Mouse (Mus musculus) activated CD4-positive, CD25-positive, alpha-beta regulatory T cell, adult 4 months (primary cell): ENCODE data around the gene Acer1. TPM values are rescaled to one million over a fixed set of nuclear protein-coding genes. Genes with fewer than 3 reads are reported as not detected.
"Not testable (repeated sequence)": the region's sequence is repeated elsewhere in the genome, so short reads cannot be mapped to it uniquely, and the experiment has no call there.

Experiments used
- ATAC-seq: one replicate; pipeline ENCODE4 v1.8.0; 2017
- polyA plus RNA-seq, 2 experiments: library from polyadenylated mRNA; unstranded; fragments of 100-300 nt; shearing (Covaris generic); gene quantifications; one replicate each; pipeline ENCODE4 v1.2.1; 2017

The Acer1 gene
- polyA plus RNA-seq, 2 experiments from 2014 or later, result not detected

DNA sequence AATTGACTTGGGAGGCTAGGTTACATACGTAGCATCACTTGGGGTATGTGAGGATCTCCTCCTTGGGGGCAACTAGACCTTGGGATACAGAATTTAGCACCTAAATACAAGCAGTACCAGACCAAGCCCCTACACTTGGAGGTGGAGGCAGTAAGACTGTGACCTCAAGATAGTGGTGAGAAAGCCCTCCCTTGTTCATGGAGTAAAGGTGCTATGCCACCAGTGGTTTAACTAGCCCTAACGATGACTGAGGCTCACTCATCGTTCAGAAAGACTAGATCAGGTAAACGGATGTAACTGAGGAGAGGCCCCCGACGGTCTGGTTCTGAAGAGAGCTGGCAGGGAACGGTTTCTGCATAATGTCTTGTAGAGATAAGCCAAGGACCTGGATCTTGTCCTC lies 45.2 kb downstream of the Acer1 start:
- ATAC-seq, result no peak

GRCm38 (mm10) chr17:56935363-56936131 lies 46.4 kb downstream of the Acer1 start, which contains the start of gene Mllt1:
Gene Mllt1, minus strand, starts transcription at chr17:56935415.
- peak; percentile 97 for ATAC-seq

DNA sequence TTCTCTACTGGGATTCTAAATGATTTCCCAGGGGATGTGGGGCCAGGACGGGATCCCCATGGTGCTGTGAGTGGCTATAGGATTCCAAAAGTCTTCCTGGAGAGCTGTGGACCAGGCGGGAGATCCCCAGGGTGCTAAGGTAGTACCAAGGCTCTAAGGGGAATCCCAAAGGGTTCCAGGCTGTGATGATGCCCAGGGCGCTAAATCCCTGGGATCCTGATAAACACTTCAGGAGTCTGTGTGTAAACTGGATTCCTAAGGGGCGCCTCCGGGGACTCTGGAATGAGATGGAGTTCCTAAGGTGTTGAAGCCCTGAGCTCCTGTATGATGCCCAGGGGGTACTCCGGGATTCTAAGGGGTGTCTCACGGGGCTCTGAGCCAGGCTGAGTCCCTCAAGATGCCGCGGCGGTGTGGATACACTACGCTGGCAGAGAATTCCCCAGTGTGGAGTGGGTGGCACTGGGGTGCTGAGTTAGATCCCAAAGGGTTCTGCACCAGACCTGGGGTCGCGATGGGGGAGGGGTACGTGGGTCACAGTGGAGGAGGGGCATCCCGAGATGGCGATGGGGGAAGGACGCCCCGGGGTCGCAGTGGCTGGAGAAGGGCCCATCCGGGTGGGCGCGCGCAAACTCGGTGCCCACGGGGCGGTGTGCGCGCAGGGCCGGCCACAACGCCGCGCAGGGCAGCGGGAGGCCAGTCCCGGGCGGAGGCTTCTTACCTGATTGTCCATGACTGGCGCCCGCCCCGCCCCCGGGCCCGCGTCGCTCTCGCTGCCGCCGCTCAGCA lies 47.2 kb downstream of the Acer1 start:
- no peak for ATAC-seq

DNA sequence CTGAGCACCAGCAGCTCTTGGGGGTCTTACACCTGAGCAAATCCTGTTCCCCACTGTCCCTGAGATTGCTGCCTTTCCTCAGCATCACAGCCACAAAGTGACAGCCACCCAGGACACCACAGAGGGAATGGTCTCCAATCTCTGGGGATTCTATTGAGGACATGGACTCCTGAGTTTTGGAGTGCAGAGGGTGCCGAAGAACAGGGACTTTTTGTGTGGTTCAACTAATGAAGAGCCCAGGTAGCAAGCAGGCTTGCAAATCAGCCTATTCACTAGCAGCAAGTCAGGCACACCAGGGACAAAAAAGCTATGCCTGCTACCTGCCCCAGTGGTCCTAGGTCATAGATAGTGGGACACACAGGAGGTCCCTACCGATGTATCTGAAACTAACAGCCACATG lies 48.5 kb downstream of the Acer1 start:
- no peak for ATAC-seq

- no peak for ATAC-seq
Measured at GRCm38 (mm10) chr17:56930026-56930425, 51.9 kb downstream of the Acer1 start.

- ATAC-seq, result no peak
Measured at GRCm38 (mm10) chr17:56929530-56929929, 52.4 kb downstream of the Acer1 start.

DNA sequence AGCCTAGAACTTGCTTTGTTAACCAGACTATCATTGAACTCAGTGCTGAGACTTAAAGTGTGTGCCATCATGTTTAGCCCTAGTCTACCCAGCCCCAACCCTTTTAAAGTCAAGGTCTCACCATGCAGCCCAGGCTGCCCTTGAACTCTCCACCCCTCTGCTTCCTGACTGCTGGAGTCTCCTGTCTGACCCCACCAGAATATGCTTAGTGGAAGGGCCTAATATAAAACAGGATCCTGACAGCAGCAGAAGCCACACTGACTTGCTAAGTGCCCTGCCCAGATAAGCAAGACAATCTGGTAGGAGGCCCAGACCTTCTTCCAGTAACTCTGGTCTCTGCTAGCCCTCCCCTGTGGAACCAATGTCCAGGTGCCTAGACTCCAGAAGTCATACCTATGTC lies 52.8 kb downstream of the Acer1 start:
- no peak for ATAC-seq

DNA sequence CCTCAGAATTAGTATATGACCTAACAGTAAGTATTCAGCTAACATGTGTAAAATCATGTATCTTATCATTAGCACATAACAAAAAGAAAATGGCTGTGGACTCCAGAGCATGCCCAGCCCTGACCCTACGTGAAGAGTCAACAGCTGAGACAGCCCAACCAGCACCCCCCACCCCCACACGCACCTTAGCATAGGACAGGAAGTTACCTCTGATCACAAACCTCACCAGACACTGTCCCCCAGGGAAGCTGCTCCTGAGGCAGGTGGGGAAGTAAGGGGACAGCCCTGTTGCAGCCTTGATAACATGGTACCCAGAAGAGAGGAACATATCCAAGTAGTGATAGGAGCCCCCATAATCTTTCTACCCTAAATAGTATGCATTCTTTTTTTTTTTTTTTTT lies 55.9 kb downstream of the Acer1 start:
- ATAC-seq, result peak; percentile 85

DNA sequence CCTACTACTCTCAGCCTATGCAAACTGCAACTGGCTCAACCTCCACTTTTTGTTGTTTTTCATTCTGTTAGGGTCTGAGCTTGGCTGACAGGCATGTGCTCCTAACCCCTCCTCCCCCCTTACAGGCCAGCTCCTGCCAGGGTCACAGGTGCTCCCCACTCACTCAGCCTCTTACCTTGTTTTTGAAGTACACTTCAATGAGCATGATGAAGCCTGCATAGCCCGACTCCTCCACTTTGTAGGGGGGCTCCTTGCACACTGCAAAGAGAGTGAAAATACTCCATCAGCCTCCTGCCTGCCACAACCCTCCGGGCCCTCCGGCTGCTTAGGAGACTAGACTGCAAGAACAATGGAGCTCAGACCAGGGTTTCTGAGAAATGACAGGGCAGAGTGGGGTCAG lies 62.2 kb downstream of the Acer1 start:
- ATAC-seq, result no peak

- no peak for ATAC-seq
Measured at GRCm38 (mm10) chr17:56917166-56917565, 64.8 kb downstream of the Acer1 start.

GRCm38 (mm10) chr17:56913444-56913843 lies 68.5 kb downstream of the Acer1 start:
- ATAC-seq, result peak; percentile 75

GRCm38 (mm10) chr17:56913023-56913422 lies 68.9 kb downstream of the Acer1 start:
- peak; percentile 31 for ATAC-seq

- ATAC-seq, result not testable (repeated sequence)
Measured at GRCm38 (mm10) chr17:56909764-56910163, 72.2 kb downstream of the Acer1 start.

- ATAC-seq, result no peak
Measured at GRCm38 (mm10) chr17:56907887-56908286, 74.0 kb downstream of the Acer1 start.

- no peak for ATAC-seq
Measured at GRCm38 (mm10) chr17:56907096-56907495, 74.8 kb downstream of the Acer1 start.

- ATAC-seq, result no peak
Measured at GRCm38 (mm10) chr17:56906166-56906565, 75.8 kb downstream of the Acer1 start.

Other genes starting within 250 kb of the Acer1 start
- not detected for gene Nrtn, start 224.6 kb downstream of the Acer1 start, polyA plus RNA-seq
- gene Dus3l, start 217.4 kb downstream of the Acer1 start, polyA plus RNA-seq, result 10 to 100 TPM; 24.3 to 32.7 TPM
- under 1 TPM; 0.33 to 0.74 TPM for gene Prr22, start 211.9 kb downstream of the Acer1 start, polyA plus RNA-seq
- gene Rfx2, start 151.1 kb downstream of the Acer1 start, polyA plus RNA-seq, result 1 to 10 TPM; 1.4 to 1.9 TPM
- under 1 TPM in 1 of 2 experiments, not detected in 1; 0.21 TPM for gene Acsbg2, start 107.7 kb downstream of the Acer1 start, polyA plus RNA-seq
- gene 1700061G19Rik, start 106.6 kb downstream of the Acer1 start, polyA plus RNA-seq, result under 1 TPM; 0.28 to 0.37 TPM
- 1 to 10 TPM; 4.6 to 6.4 TPM for gene Mllt1, start 46.7 kb downstream of the Acer1 start, polyA plus RNA-seq
- gene Clpp, start 8.2 kb upstream of the Acer1 start, polyA plus RNA-seq, result 10 to 100 TPM; 79.3 to 85.4 TPM
- 10 to 100 TPM; 22.6 to 26.9 TPM for gene Alkbh7, start 15.2 kb upstream of the Acer1 start, polyA plus RNA-seq
- not detected for gene Pspn, start 17.9 kb upstream of the Acer1 start, polyA plus RNA-seq
- gene Gtf2f1, start 29.2 kb upstream of the Acer1 start, polyA plus RNA-seq, result 10 to 100 TPM; 63.3 to 89.3 TPM
- gene Gm17949, start 29.3 kb upstream of the Acer1 start, polyA plus RNA-seq, result under 1 TPM in 1 of 2 experiments, not detected in 1; 0.57 TPM
- gene Khsrp, start 49.4 kb upstream of the Acer1 start, polyA plus RNA-seq, result 10 to 100 TPM; 19.6 to 30.9 TPM
- gene Slc25a41, start 59.5 kb upstream of the Acer1 start, polyA plus RNA-seq, result not detected
- under 1 TPM; 0.46 to 0.73 TPM for gene Crb3, start 77.0 kb upstream of the Acer1 start, polyA plus RNA-seq
- gene Slc25a23, start 77.7 kb upstream of the Acer1 start, polyA plus RNA-seq, result 1 to 10 TPM; 1.5 to 3.2 TPM
- 100 to 1,000 TPM; 205 to 208 TPM for gene Dennd1c, start 96.4 kb upstream of the Acer1 start, polyA plus RNA-seq
- gene Tubb4a, start 105.7 kb upstream of the Acer1 start, polyA plus RNA-seq, result 1 to 10 TPM; 3.5 to 4.2 TPM
- 1 to 10 TPM; 9.0 to 9.9 TPM for gene Tnfsf9, start 123.2 kb upstream of the Acer1 start, polyA plus RNA-seq
- gene Cd70, start 167.7 kb upstream of the Acer1 start, polyA plus RNA-seq, result 1 to 10 TPM; 1.1 to 2.1 TPM
- 10 to 100 TPM in 1 of 2 experiments, 1 to 10 TPM in 1; 7.9 to 12.8 TPM for gene Tnfsf14, start 212.1 kb upstream of the Acer1 start, polyA plus RNA-seq
- under 1 TPM in 1 of 2 experiments, not detected in 1; 0.41 TPM for gene C3, start 246.0 kb upstream of the Acer1 start, polyA plus RNA-seq